Mouse (Mus musculus): ENCODE data around the gene Rufy2. TPM values are rescaled to one million over a fixed set of nuclear protein-coding genes. Genes with fewer than 3 reads are reported as not detected.

Rufy2 gene
- polyA plus RNA-seq, 1 experiment, result 3.0 TPM

DNA sequence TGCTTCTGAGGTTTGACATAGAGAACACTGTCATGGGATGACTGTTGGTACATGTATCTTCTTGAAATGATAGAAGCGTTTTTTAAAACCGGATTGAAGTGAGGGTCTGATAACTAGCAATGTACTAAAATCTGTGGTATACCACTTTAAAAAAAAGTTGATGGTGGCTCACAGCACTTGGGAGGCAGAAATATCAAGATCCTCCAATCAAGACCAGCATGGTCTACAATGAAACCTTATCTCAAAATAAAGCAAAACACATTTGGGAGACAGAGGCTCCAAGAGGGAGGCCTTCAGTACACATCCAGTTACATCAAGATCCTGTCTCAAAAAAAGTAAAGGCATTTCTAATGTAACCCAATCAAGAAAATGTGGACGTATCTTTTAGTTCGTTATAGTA, 41.7 kb downstream of the Rufy2 start:
- Histone ChIP-seq H3K36me3 (ENCODE audit: control insufficient read depth, insufficient read depth) (peaks cover 15% of the 10 kb centered on the region), H3K27me3 (ENCODE audit: control insufficient read depth, insufficient read depth, insufficient read length) (no peaks in the 10 kb centered on the region), H3K4me2 (ENCODE audit: low read depth) (peak overlapping the region; percentile 97), H3K4me3 (peak overlapping the region; percentile 98), H3ac (ENCODE audit: control insufficient read depth, insufficient read length) (no peak overlapping the region), H3K79me2 (ENCODE audit: control insufficient read depth, insufficient read depth) (peaks cover 67% of the 10 kb centered on the region)
- TF ChIP-seq TCF12 (IDR thresholded peaks at IDR 0.05; ENCODE audit: insufficient read depth, poor library complexity, severe bottlenecking), result no peak
- TF ChIP-seq E2F4 (IDR thresholded peaks at IDR 0.05; ENCODE audit: insufficient read depth), result no peak
- TF ChIP-seq MYOG (IDR thresholded peaks at IDR 0.05; ENCODE audit: control insufficient read depth in 1 of 3, insufficient read depth in 1 of 3, insufficient read length in 2 of 3, low read depth in 2 of 3), result no peak
- no peak for TF ChIP-seq POLR2AphosphoS2 (IDR thresholded peaks at IDR 0.05; ENCODE audit: insufficient read length, low read depth)
- TF ChIP-seq REST (IDR thresholded peaks at IDR 0.05; ENCODE audit: insufficient read depth, insufficient read length), result no peak
- TF ChIP-seq TCF3 (IDR thresholded peaks at IDR 0.05; ENCODE audit: insufficient read length, low read depth), result no peak
- no peak for TF ChIP-seq CEBPB (IDR thresholded peaks at IDR 0.05; ENCODE audit: insufficient read depth, poor library complexity, severe bottlenecking)
- no peak for TF ChIP-seq POLR2A (IDR thresholded peaks at IDR 0.05; ENCODE audit: insufficient read length, low read depth)
- no peak for TF ChIP-seq USF1 (IDR thresholded peaks at IDR 0.05; ENCODE audit: low read depth)
- TF ChIP-seq SRF (IDR thresholded peaks at IDR 0.05; ENCODE audit: control insufficient read depth, insufficient read length, low read depth), result no peak
- no peak for TF ChIP-seq MAX (IDR thresholded peaks at IDR 0.05; ENCODE audit: low read depth)
- no peak for TF ChIP-seq MYOD1 (IDR thresholded peaks at IDR 0.05; ENCODE audit: control insufficient read depth in 1 of 3, insufficient read length in 2 of 3, low read depth in 2 of 3)

- peaks cover 5% of the 10 kb centered on the region for H3K36me3 ChIP-seq (ENCODE audit: control insufficient read depth, insufficient read depth)
- no peak for TF ChIP-seq POLR2A (IDR thresholded peaks at IDR 0.05; ENCODE audit: insufficient read length, low read depth)
- no peak for TF ChIP-seq TCF3 (IDR thresholded peaks at IDR 0.05; ENCODE audit: insufficient read length, low read depth)
- TF ChIP-seq MAX (IDR thresholded peaks at IDR 0.05; ENCODE audit: low read depth), result no peak
- no peak for TF ChIP-seq POLR2AphosphoS2 (IDR thresholded peaks at IDR 0.05; ENCODE audit: insufficient read length, low read depth)
- TF ChIP-seq MYOG (IDR thresholded peaks at IDR 0.05; ENCODE audit: control insufficient read depth in 1 of 3, insufficient read depth in 1 of 3, insufficient read length in 2 of 3, low read depth in 2 of 3), result no peak
- no peak for TF ChIP-seq CEBPB (IDR thresholded peaks at IDR 0.05; ENCODE audit: insufficient read depth, poor library complexity, severe bottlenecking)
- TF ChIP-seq REST (IDR thresholded peaks at IDR 0.05; ENCODE audit: insufficient read depth, insufficient read length), result no peak
- TF ChIP-seq TCF12 (IDR thresholded peaks at IDR 0.05; ENCODE audit: insufficient read depth, poor library complexity, severe bottlenecking), result no peak
- H3K79me2 ChIP-seq (ENCODE audit: control insufficient read depth, insufficient read depth), result peaks cover 58% of the 10 kb centered on the region
- peak overlapping the region; percentile 97 for H3K4me2 ChIP-seq (ENCODE audit: low read depth)
- peak overlapping the region; percentile 98 for H3K4me3 ChIP-seq
- H3ac ChIP-seq (ENCODE audit: control insufficient read depth, insufficient read length), result peak overlapping the region; percentile 75
- no peaks in the 10 kb centered on the region for H3K27me3 ChIP-seq (ENCODE audit: control insufficient read depth, insufficient read depth, insufficient read length)
These were observed 42.6 kb downstream of the Rufy2 start for GRCm38 (mm10) chr10:63022541-63023120.

- TF ChIP-seq POLR2A (IDR thresholded peaks at IDR 0.05; ENCODE audit: insufficient read length, low read depth), result no peak
- no peak for TF ChIP-seq E2F4 (IDR thresholded peaks at IDR 0.05; ENCODE audit: insufficient read depth)
- TF ChIP-seq TCF3 (IDR thresholded peaks at IDR 0.05; ENCODE audit: insufficient read length, low read depth), result no peak
- no peak for TF ChIP-seq REST (IDR thresholded peaks at IDR 0.05; ENCODE audit: insufficient read depth, insufficient read length)
- no peak for TF ChIP-seq MYOD1 (IDR thresholded peaks at IDR 0.05; ENCODE audit: control insufficient read depth in 1 of 3, insufficient read length in 2 of 3, low read depth in 2 of 3)
- no peak for TF ChIP-seq POLR2AphosphoS2 (IDR thresholded peaks at IDR 0.05; ENCODE audit: insufficient read length, low read depth)
- no peak for TF ChIP-seq MYOG (IDR thresholded peaks at IDR 0.05; ENCODE audit: control insufficient read depth in 1 of 3, insufficient read depth in 1 of 3, insufficient read length in 2 of 3, low read depth in 2 of 3)
- TF ChIP-seq SRF (IDR thresholded peaks at IDR 0.05; ENCODE audit: control insufficient read depth, insufficient read length, low read depth), result no peak
- TF ChIP-seq CEBPB (IDR thresholded peaks at IDR 0.05; ENCODE audit: insufficient read depth, poor library complexity, severe bottlenecking), result no peak
- Histone ChIP-seq H3K79me2 (ENCODE audit: control insufficient read depth, insufficient read depth) (peaks cover 52% of the 10 kb centered on the region), H3K27me3 (ENCODE audit: control insufficient read depth, insufficient read depth, insufficient read length) (no peaks in the 10 kb centered on the region), H3K36me3 (ENCODE audit: control insufficient read depth, insufficient read depth) (no peaks in the 10 kb centered on the region), H3ac (ENCODE audit: control insufficient read depth, insufficient read length) (peak overlapping the region; percentile 75), H3K4me2 (ENCODE audit: low read depth) (peak overlapping the region; percentile 97), H3K4me3 (peak overlapping the region; percentile 98)
These were observed 43.2 kb downstream of the Rufy2 start for GRCm38 (mm10) chr10:63023121-63023748.

GRCm38 (mm10) chr10:63023749-63024579, 43.9 kb downstream of the Rufy2 start, which contains the start of the genes Hnrnph3 and Pbld2:
Gene Hnrnph3, minus strand, starts transcription at chr10:63024217.
Gene Pbld2, plus strand, starts transcription at chr10:63024315.
- peaks cover 44% of the 10 kb centered on the region for H3K79me2 ChIP-seq (ENCODE audit: control insufficient read depth, insufficient read depth)
- H3K4me2 ChIP-seq (ENCODE audit: low read depth), result peak within 1 kb of the TSS; percentile 83
- no peaks in the 10 kb centered on the region for H3K36me3 ChIP-seq (ENCODE audit: control insufficient read depth, insufficient read depth)
- TF ChIP-seq USF1 (IDR thresholded peaks at IDR 0.05; ENCODE audit: low read depth) (peak; percentile 88), MAX (IDR thresholded peaks at IDR 0.05; ENCODE audit: low read depth) (no peak), TCF3 (IDR thresholded peaks at IDR 0.05; ENCODE audit: insufficient read length, low read depth) (no peak), CEBPB (IDR thresholded peaks at IDR 0.05; ENCODE audit: insufficient read depth, poor library complexity, severe bottlenecking) (peak; percentile 88), REST (IDR thresholded peaks at IDR 0.05; ENCODE audit: insufficient read depth, insufficient read length) (peak; percentile 75), MYOG (IDR thresholded peaks at IDR 0.05; ENCODE audit: control insufficient read depth in 1 of 3, insufficient read depth in 1 of 3, insufficient read length in 2 of 3, low read depth in 2 of 3) (peak in 2 of 3 experiments; percentile 69 to 77), MYOD1 (IDR thresholded peaks at IDR 0.05; ENCODE audit: control insufficient read depth in 1 of 3, insufficient read length in 2 of 3, low read depth in 2 of 3) (peak in 2 of 3 experiments; percentile 72 to 77), POLR2A (IDR thresholded peaks at IDR 0.05; ENCODE audit: insufficient read length, low read depth) (peak; percentile 86), POLR2AphosphoS2 (IDR thresholded peaks at IDR 0.05; ENCODE audit: insufficient read length, low read depth) (peak; percentile 76), TCF12 (IDR thresholded peaks at IDR 0.05; ENCODE audit: insufficient read depth, poor library complexity, severe bottlenecking) (no peak), SRF (IDR thresholded peaks at IDR 0.05; ENCODE audit: control insufficient read depth, insufficient read length, low read depth) (peak; percentile 42), E2F4 (IDR thresholded peaks at IDR 0.05; ENCODE audit: insufficient read depth) (no peak)
- H3K4me3 ChIP-seq, result peak within 1 kb of the TSS; percentile 98
- H3K27me3 ChIP-seq (ENCODE audit: control insufficient read depth, insufficient read depth, insufficient read length), result no peaks in the 10 kb centered on the region
- peak within 1 kb of the TSS; percentile 75 for H3ac ChIP-seq (ENCODE audit: control insufficient read depth, insufficient read length)
